Comparison of ENCODE assay signal across 20 mouse cellular contexts in the genomic region with DNA sequence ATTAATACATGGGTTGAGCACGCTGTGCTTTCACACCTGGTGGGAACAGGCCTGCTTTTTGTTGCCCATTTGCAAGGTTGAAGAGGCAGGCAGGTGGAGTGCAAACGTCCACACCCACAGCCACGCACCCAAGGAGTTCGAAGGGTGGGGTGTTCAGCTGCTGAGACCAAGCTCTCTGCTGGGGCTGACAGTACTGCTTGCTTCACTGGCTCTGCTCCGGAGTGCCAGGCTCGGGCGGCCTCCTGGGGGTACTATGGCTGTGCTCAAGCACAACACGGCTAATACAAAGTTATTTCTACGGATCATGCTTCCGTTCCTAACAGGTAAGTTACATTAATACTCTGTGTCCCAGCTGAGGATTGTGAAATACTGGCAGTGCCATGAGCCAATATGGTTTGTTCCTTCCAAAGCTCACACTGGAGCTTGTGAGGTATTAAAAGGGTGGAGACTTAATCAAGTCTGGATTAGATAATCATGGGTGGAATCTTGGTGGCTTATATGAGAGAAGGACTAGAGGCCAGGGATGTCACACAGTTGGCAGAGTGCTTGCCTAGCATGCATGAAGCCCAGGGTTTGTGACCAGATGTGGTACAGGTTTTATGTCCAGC.
DNase-seq lines count a peak whose midpoint lies in the region; ATAC-seq and TF ChIP-seq lines count a peak whose summit lies in the region.
"Had no signal": no experiment of that assay in that cellular context is flagged by ENCODE, and none has a peak within 500 bp of the region (broad histone marks: within the 10 kb centered on the region; RNA-seq: fewer than 3 reads in every experiment).

No protein-coding gene starts in this region.

- WGBS in liver, embryonic 16.5 days (ENCODE audit: insufficient replicate concordance): 74% methylated on average over 10 of the region's 10 CpGs
- WGBS in liver, embryonic 12.5 days (ENCODE audit: insufficient replicate concordance): 73% methylated on average over 10 of the region's 10 CpGs
- WGBS in intestine, embryonic 16.5 days: 68% methylated on average over 10 of the region's 10 CpGs
- WGBS in small intestine, adult 2 months: 36% methylated on average over 10 of the region's 10 CpGs
- 84% methylated on average over 10 of the region's 10 CpGs for WGBS in embryonic facial prominence, embryonic 10.5 days

- H3K9ac ChIP-seq in liver, embryonic 16.5 days (ENCODE audit: low read depth, low read length): no peak overlapping the region
- H3K9ac ChIP-seq in liver, embryonic 12.5 days: no peak overlapping the region
- peak overlapping the region; percentile 29; the same call in 1 of the 2 replicates for H3K9ac ChIP-seq in intestine, embryonic 16.5 days (ENCODE audit: low read depth, low read length)
- H3K9ac ChIP-seq: forebrain, embryonic 12.5 days; heart, embryonic 13.5 days; hindbrain, embryonic 15.5 days; liver, embryonic 15.5 days had no signal

- H3K36me3 ChIP-seq in liver, embryonic 16.5 days (ENCODE audit: control insufficient read depth, insufficient read depth): no peaks in the 10 kb centered on the region
- no peaks in the 10 kb centered on the region for H3K36me3 ChIP-seq in liver, embryonic 12.5 days
- H3K36me3 ChIP-seq in intestine, embryonic 16.5 days (ENCODE audit: control insufficient read depth, insufficient read depth, low read length): no peaks in the 10 kb centered on the region
- no peaks in the 10 kb centered on the region for H3K36me3 ChIP-seq in small intestine, adult 2 months (ENCODE audit: control insufficient read depth, insufficient read depth, low read length)
- H3K36me3 ChIP-seq in embryonic facial prominence, embryonic 10.5 days (replicated peaks): no peaks in the 10 kb centered on the region
- H3K36me3 ChIP-seq: forebrain, embryonic 12.5 days; hindbrain, embryonic 15.5 days; liver, embryonic 15.5 days had no signal

- no peak for ATAC-seq in liver, embryonic 16.5 days (ENCODE audit: low read depth)
- ATAC-seq in liver, embryonic 12.5 days: no peak
- peak; percentile 67 for ATAC-seq in intestine, embryonic 16.5 days
- ATAC-seq in activated CD4-positive, CD25-positive, alpha-beta regulatory T cell, adult 4 months: no peak

- H3K27ac ChIP-seq in liver, embryonic 16.5 days (ENCODE audit: low read length): peak overlapping the region; percentile 18; the same call in 1 of the 2 replicates
- H3K27ac ChIP-seq in liver, embryonic 12.5 days: no peak overlapping the region
- H3K27ac ChIP-seq in intestine, embryonic 16.5 days (ENCODE audit: low read length): peak overlapping the region; percentile 86
- peak overlapping the region; percentile 92 for H3K27ac ChIP-seq in small intestine, adult 2 months (ENCODE audit: insufficient read depth, low read depth, low read length)
- no peak overlapping the region for H3K27ac ChIP-seq in embryonic facial prominence, embryonic 10.5 days (replicated peaks)
- H3K27ac ChIP-seq: forebrain, embryonic 12.5 days; heart, embryonic 13.5 days; hindbrain, embryonic 15.5 days; liver, embryonic 15.5 days had no signal

- H3K4me2 ChIP-seq in liver, embryonic 16.5 days (ENCODE audit: low read depth, low read length): no peak overlapping the region
- H3K4me2 ChIP-seq in liver, embryonic 12.5 days: no peak overlapping the region
- no peak overlapping the region for H3K4me2 ChIP-seq in intestine, embryonic 16.5 days (ENCODE audit: low read depth, low read length)
- H3K4me2 ChIP-seq: forebrain, embryonic 12.5 days; heart, embryonic 13.5 days; hindbrain, embryonic 15.5 days; liver, embryonic 15.5 days had no signal

- H3K27me3 ChIP-seq in liver, embryonic 16.5 days (ENCODE audit: control insufficient read depth, insufficient read depth, low read depth, low read length): no peaks in the 10 kb centered on the region
- 0 out of 2 replicates have a peak, but pooled peaks cover 8% of the 10 kb centered on the region for H3K27me3 ChIP-seq in liver, embryonic 12.5 days (replicated peaks)
- no peaks in the 10 kb centered on the region for H3K27me3 ChIP-seq in intestine, embryonic 16.5 days (replicated peaks; ENCODE audit: control insufficient read depth, insufficient read depth, low read length)
- no peaks in the 10 kb centered on the region for H3K27me3 ChIP-seq in small intestine, adult 2 months (ENCODE audit: control insufficient read depth, insufficient read depth, low read length)
- no peaks in the 10 kb centered on the region for H3K27me3 ChIP-seq in embryonic facial prominence, embryonic 10.5 days (replicated peaks; ENCODE audit: low read depth, poor library complexity, severe bottlenecking)
- H3K27me3 ChIP-seq: forebrain, embryonic 12.5 days; heart, embryonic 13.5 days; hindbrain, embryonic 15.5 days; liver, embryonic 15.5 days had no signal

- DNase-seq in kidney, postnatal 10 days: peak; percentile 38
- DNase-seq in heart, adult 11 months: no peak
- no peak for DNase-seq in embryonic facial prominence, embryonic 10.5 days (ENCODE audit: low spot score)
- DNase-seq: B cell, adult 2 months; cerebellum, postnatal 10 days; gastrocnemius, postnatal 36 days; heart, postnatal 36 days; layer of hippocampus, postnatal 36 days; left cerebral cortex, postnatal 4 days; spleen, adult 18-20 months; thymus, postnatal 36 days had no signal

- peaks cover 30% of the 10 kb centered on the region for H3K4me1 ChIP-seq in liver, embryonic 16.5 days (ENCODE audit: control insufficient read depth, low read depth, low read length)
- H3K4me1 ChIP-seq in liver, embryonic 12.5 days: peaks cover 58% of the 10 kb centered on the region
- H3K4me1 ChIP-seq in intestine, embryonic 16.5 days (ENCODE audit: control insufficient read depth, insufficient read depth, low read length): peaks cover 10% of the 10 kb centered on the region; the same call in 1 of the 2 replicates
- H3K4me1 ChIP-seq in small intestine, adult 2 months (ENCODE audit: control insufficient read depth, insufficient read depth, insufficient read length, low read length): peaks cover 11% of the 10 kb centered on the region
- H3K4me1 ChIP-seq in embryonic facial prominence, embryonic 10.5 days: 0 out of 2 replicates have a peak, but pooled peaks cover 3% of the 10 kb centered on the region
- H3K4me1 ChIP-seq: hindbrain, embryonic 15.5 days had no signal

- H3K9me3 ChIP-seq in liver, embryonic 16.5 days (replicated peaks; ENCODE audit: control insufficient read depth, low read length): 0 out of 2 replicates have a peak, but pooled peaks cover 4% of the 10 kb centered on the region
- peaks cover 9% of the 10 kb centered on the region for H3K9me3 ChIP-seq in liver, embryonic 12.5 days (replicated peaks)
- H3K9me3 ChIP-seq in intestine, embryonic 16.5 days (ENCODE audit: control insufficient read depth, low read length): 0 out of 2 replicates have a peak, but pooled peaks cover 4% of the 10 kb centered on the region
- no peaks in the 10 kb centered on the region for H3K9me3 ChIP-seq in embryonic facial prominence, embryonic 10.5 days
- H3K9me3 ChIP-seq: forebrain, embryonic 12.5 days; hindbrain, embryonic 15.5 days; liver, embryonic 15.5 days had no signal

- no peak for TF ChIP-seq CTCF in small intestine, adult 2 months (IDR thresholded peaks at IDR 0.05; ENCODE audit: extremely low read depth, insufficient read length, insufficient replicate concordance, low read depth, low read length)

- H3K4me3 ChIP-seq in liver, embryonic 16.5 days (ENCODE audit: low read depth, low read length): no peak overlapping the region
- H3K4me3 ChIP-seq in liver, embryonic 12.5 days: no peak overlapping the region
- H3K4me3 ChIP-seq in intestine, embryonic 16.5 days (ENCODE audit: low read length): no peak overlapping the region
- H3K4me3 ChIP-seq in small intestine, adult 2 months (ENCODE audit: low read depth, low read length): no peak overlapping the region
- no peak overlapping the region for H3K4me3 ChIP-seq in embryonic facial prominence, embryonic 10.5 days
- H3K4me3 ChIP-seq: forebrain, embryonic 12.5 days; heart, embryonic 13.5 days; hindbrain, embryonic 15.5 days; liver, embryonic 15.5 days had no signal

- TF ChIP-seq POLR2A in small intestine, adult 2 months (IDR thresholded peaks at IDR 0.05; ENCODE audit: low read depth, low read length): no peak

Comparison
In these comparisons a context has a peak if more than half of its experiments do, and no peak if none do; other contexts are left out.
1. H3K27ac ChIP-seq: peak in liver, embryonic 16.5 days (single experiment), intestine, embryonic 16.5 days (single experiment) and small intestine, adult 2 months (single experiment); none in liver, embryonic 12.5 days (single experiment) and embryonic facial prominence, embryonic 10.5 days (single experiment).